Mouse (Mus musculus) heart, embryonic 13.5 days (tissue): ENCODE results near the gene Paqr9. TPM values are rescaled to one million over a fixed set of nuclear protein-coding genes. Genes with fewer than 3 reads are reported as not detected.

Source experiments
- ATAC-seq: fragments of 200-750 bp; cut with Nextera tagmentation; 2 replicates; pipeline ENCODE4 v1.8.0; 2017; ENCODE audit warnings: moderate TSS enrichment; ENCODE audit not compliant: insufficient number of reproducible peaks, low FRiP score, low TSS enrichment; ENCODE audit errors: extremely low read depth
- H3K27ac ChIP-seq: fragments of 300-500 bp; sonication (generic); replicated peaks from 2 replicates; pipeline ENCODE4 v1.5.1; 2015; ENCODE audit warnings: moderate library complexity, mild to moderate bottlenecking, inconsistent platforms
- H3K27me3 ChIP-seq: fragments of 300-500 bp; sonication (generic); replicated peaks from 2 replicates; pipeline ENCODE4 v1.6.1; 2015; ENCODE audit warnings: mild to moderate bottlenecking, inconsistent platforms
- H3K36me3 ChIP-seq: fragments of 300-500 bp; sonication (generic); 2 replicates; pipeline ENCODE4 v1.6.1; 2015; ENCODE audit warnings: mild to moderate bottlenecking, inconsistent platforms
- H3K4me1 ChIP-seq: fragments of 300-500 bp; sonication (generic); 2 replicates; pipeline ENCODE4 v1.6.1; 2015; ENCODE audit warnings: inconsistent platforms
- H3K4me2 ChIP-seq: fragments of 300-500 bp; sonication (generic); 2 replicates; pipeline ENCODE4 v1.6.1; 2015; ENCODE audit warnings: inconsistent platforms, mild to moderate bottlenecking, moderate library complexity
- H3K4me3 ChIP-seq: fragments of 300-500 bp; sonication (generic); 2 replicates; pipeline ENCODE4 v1.5.1; 2015; ENCODE audit warnings: moderate library complexity, mild to moderate bottlenecking, inconsistent platforms
- H3K9ac ChIP-seq: fragments of 300-500 bp; sonication (generic); 2 replicates; pipeline ENCODE4 v1.6.1; 2015; ENCODE audit warnings: inconsistent platforms, mild to moderate bottlenecking, moderate library complexity
- H3K9me3 ChIP-seq: fragments of 300-500 bp; sonication (generic); 2 replicates; pipeline ENCODE4 v1.6.1; 2016; ENCODE audit warnings: inconsistent platforms
- WGBS: fragments of 180-500 bp; shearing (Covaris S2); methylation state at CpG from one replicate; pipeline ENCODE4 v1.1.7; 2015; ENCODE audit warnings: mixed read lengths; 5-methylcytosine and 5-hydroxymethylcytosine counted together
- polyA plus RNA-seq: library from polyadenylated mRNA; unstranded; fragments of >200 nt; fragmentation: Nextera tagmentation; extraction: Ambion mirVana; gene quantifications from 2 replicates; pipeline ENCODE4 v1.2.1, GENCODE M21; 2015

Gene Paqr9
- polyA plus RNA-seq, 1 experiment from 2014 or later: 0.39 TPM

DNA sequence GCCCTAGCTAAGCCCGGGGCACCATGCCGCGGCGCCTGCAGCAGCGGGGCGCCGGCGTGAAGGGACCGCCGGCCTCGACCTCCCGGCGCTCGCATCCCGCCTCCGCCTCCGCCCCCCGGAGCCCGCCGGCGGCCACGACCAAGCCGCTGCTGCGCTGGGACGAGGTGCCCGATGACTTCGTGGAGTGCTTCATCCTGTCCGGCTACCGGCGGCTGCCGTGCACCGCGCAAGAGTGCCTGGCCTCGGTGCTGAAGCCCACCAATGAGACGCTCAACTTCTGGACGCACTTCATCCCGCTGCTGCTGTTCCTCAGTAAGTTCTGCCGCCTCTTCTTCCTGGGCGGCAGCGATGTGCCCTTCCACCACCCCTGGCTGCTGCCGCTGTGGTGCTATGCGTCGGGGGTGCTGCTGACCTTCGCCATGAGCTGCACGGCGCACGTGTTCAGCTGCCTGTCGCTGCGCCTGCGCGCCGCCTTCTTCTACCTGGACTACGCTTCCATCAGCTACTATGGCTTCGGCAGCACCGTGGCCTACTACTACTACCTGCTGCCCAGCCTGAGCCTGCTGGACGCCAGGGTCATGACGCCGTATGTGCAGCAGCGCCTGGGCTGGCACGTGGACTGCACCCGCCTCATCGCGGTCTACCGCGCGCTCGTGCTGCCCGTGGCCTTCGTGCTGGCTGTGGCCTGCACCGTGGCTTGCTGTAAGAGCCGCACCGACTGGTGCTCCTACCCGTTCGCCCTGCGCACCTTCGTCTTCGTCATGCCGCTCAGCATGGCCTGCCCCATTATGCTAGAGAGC lies 679 bp downstream of the Paqr9 start:
- WGBS: 14% methylated on average over 76 of the region's 78 CpGs
- peak overlapping the region; percentile 70 for H3K4me3 ChIP-seq
- H3K9me3 ChIP-seq: no peaks in the 10 kb centered on the region
- no peak; the same call in 1 of the 2 replicates for ATAC-seq
- peaks cover 92% of the 10 kb centered on the region for H3K27me3 ChIP-seq
- H3K27ac ChIP-seq: no peak overlapping the region
- no peaks in the 10 kb centered on the region for H3K36me3 ChIP-seq
- H3K4me2 ChIP-seq: peak overlapping the region; percentile 97
- H3K4me1 ChIP-seq: peaks cover 30% of the 10 kb centered on the region
- H3K9ac ChIP-seq: peak overlapping the region; percentile 80

DNA sequence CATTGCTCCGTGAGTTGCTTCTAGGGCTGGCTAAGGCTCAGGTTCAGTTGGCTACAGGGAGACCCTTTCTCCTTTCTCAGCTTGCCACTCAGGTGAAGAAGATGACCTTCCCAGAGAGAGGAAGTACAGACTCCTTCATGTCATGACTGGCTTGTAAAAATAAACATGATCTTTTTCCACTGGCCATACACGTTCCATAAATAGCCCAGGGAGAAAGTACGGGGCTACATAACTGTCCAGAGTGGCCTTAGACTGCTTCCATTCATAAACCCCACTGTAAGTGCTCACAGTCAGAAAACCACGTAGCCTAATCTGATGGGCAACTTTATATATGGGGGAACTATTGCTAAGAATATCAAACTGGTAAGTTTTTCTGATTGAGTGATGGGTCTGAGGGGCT lies 4.6 kb downstream of the Paqr9 start:
- WGBS: 31% methylated on average over 4 of the region's 4 CpGs
- no peak overlapping the region for H3K27ac ChIP-seq
- H3K36me3 ChIP-seq: no peaks in the 10 kb centered on the region
- H3K4me1 ChIP-seq: peaks cover 26% of the 10 kb centered on the region
- no peak; the same call in 1 of the 2 replicates for ATAC-seq
- peaks cover 58% of the 10 kb centered on the region for H3K27me3 ChIP-seq
- no peak overlapping the region for H3K4me3 ChIP-seq
- H3K4me2 ChIP-seq: peak overlapping the region; percentile 16
- no peaks in the 10 kb centered on the region for H3K9me3 ChIP-seq
- no peak overlapping the region for H3K9ac ChIP-seq

DNA sequence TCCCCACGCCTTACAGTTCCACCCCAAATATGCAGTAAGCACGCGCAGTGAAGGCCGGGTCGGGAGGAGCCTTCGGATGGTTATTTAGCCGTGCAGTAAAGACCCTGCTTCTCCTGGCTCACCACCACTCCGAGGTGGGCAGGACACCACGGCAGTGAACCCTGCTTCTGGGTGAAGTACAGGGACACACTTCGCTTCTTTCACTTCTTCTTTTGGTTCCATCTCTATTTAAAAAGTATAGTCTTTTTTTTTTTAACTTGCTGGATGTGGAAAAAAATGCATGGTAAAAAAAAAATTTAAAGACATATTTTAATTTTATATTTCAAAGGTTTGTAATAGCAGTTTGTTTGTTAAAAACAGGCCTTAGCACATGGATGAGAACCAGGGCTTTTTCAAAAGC lies 6.9 kb downstream of the Paqr9 start:
- H3K9me3 ChIP-seq: no peaks in the 10 kb centered on the region
- H3K4me1 ChIP-seq: peaks cover 15% of the 10 kb centered on the region
- 83% methylated on average over 10 of the region's 10 CpGs for WGBS
- no peak overlapping the region for H3K4me3 ChIP-seq
- H3K27ac ChIP-seq: no peak overlapping the region
- peaks cover 34% of the 10 kb centered on the region for H3K27me3 ChIP-seq
- H3K9ac ChIP-seq: no peak overlapping the region
- H3K36me3 ChIP-seq: no peaks in the 10 kb centered on the region
- no peak overlapping the region for H3K4me2 ChIP-seq
- ATAC-seq: no peak

DNA sequence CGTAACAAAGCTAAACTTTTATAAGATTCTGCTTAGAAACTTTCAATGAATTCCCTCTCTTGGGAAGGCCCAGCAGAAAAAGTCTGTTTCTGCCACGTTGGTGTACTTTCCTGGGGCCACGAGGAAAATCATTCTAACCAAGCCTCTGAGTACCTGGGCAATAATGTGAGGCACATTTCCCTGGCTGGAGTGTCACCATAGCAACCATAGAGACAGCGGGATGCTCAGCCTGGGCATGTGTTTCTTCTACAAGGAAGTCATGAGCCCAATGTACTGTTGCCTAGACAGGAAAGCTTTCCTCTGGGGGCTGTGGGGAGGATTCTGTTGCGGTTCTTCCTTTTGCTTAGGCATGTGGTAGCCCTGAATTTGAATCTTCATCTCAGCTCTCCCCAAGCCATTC lies 7.5 kb downstream of the Paqr9 start:
- ATAC-seq: no peak
- peaks cover 29% of the 10 kb centered on the region for H3K27me3 ChIP-seq
- H3K4me3 ChIP-seq: no peak overlapping the region
- H3K27ac ChIP-seq: no peak overlapping the region
- H3K4me2 ChIP-seq: no peak overlapping the region
- no peaks in the 10 kb centered on the region for H3K36me3 ChIP-seq
- no peaks in the 10 kb centered on the region for H3K9me3 ChIP-seq
- no peak overlapping the region for H3K9ac ChIP-seq
- 67% methylated on average over 5 of the region's 5 CpGs for WGBS
- peaks cover 13% of the 10 kb centered on the region for H3K4me1 ChIP-seq

DNA sequence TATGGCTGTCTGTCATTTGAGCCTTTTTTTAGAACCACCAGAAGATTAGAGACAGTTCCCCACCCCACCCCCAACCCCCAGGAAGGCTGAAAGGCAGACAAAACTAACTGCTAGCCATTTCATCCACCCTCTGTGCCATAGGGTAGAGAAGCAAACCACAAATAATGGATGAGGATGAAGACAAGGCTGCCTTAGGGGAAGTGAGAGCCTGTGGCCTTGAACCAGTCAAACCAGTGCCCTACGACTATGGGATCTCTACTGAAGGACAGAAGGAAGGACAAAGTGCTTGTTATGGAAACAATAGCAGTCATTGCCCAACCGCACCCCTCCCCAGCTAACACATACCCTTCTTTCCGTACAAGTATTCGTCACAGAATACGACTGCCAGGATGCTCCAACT lies 9.8 kb downstream of the Paqr9 start:
- H3K4me2 ChIP-seq: no peak overlapping the region
- no peak overlapping the region for H3K4me3 ChIP-seq
- no peak overlapping the region for H3K27ac ChIP-seq
- H3K36me3 ChIP-seq: no peaks in the 10 kb centered on the region
- no peak overlapping the region for H3K9ac ChIP-seq
- no peak for ATAC-seq
- WGBS: 82% methylated on average over 5 of the region's 5 CpGs
- H3K9me3 ChIP-seq: no peaks in the 10 kb centered on the region
- peaks cover 3% of the 10 kb centered on the region for H3K4me1 ChIP-seq
- peaks cover 7% of the 10 kb centered on the region for H3K27me3 ChIP-seq

DNA sequence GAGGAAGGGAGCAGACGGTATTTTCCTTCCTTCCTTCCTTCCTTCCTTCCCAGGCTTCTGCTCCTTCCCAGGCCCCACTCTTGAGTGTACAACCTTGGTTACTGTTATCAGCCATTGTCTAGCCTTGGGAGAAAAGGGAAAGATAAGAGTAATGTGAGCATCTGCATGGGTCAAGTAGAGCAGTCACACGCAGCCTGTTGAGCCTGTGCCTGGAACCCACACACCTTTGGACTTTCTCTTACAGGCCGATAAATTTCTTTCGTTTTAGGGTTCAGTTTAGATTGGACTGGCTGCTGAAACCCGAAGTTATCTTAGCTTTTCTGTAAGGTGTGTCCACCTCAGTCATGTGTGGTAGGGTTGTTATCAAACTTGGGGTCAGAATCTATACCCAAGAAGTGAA lies 10.5 kb downstream of the Paqr9 start:
- no peaks in the 10 kb centered on the region for H3K36me3 ChIP-seq
- no peak overlapping the region for H3K27ac ChIP-seq
- H3K9ac ChIP-seq: no peak overlapping the region
- no peak overlapping the region for H3K4me3 ChIP-seq
- no peak for ATAC-seq
- H3K9me3 ChIP-seq: no peaks in the 10 kb centered on the region
- peaks cover 5% of the 10 kb centered on the region for H3K27me3 ChIP-seq
- WGBS: 80% methylated on average over 5 of the region's 5 CpGs
- no peaks in the 10 kb centered on the region for H3K4me1 ChIP-seq
- no peak overlapping the region for H3K4me2 ChIP-seq

DNA sequence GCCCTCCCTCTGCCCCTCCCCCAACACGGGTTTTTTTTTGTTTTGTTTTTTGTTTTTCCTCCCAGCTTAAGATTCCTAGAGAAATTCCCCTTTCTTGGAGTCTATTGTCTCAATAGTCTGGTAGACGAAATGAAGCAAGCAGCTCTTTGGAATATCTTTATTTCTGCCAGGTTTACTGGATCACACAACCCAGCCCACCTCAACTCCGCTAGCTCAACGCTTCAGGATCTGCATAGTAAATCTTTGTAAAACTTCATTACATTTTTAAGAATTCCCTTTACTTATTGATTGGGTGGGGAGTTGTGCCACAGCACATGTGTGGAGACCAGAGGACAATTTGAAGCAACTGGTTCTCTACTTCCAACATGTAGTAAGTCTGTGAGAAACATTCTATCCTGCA lies 11.1 kb downstream of the Paqr9 start:
- no peaks in the 10 kb centered on the region for H3K9me3 ChIP-seq
- no peak overlapping the region for H3K4me2 ChIP-seq
- peaks cover 5% of the 10 kb centered on the region for H3K27me3 ChIP-seq
- no peak overlapping the region for H3K9ac ChIP-seq
- H3K27ac ChIP-seq: no peak overlapping the region
- WGBS: 78% methylated on average over 4 of the region's 4 CpGs
- ATAC-seq: no peak
- no peaks in the 10 kb centered on the region for H3K36me3 ChIP-seq
- no peak overlapping the region for H3K4me3 ChIP-seq
- no peaks in the 10 kb centered on the region for H3K4me1 ChIP-seq

DNA sequence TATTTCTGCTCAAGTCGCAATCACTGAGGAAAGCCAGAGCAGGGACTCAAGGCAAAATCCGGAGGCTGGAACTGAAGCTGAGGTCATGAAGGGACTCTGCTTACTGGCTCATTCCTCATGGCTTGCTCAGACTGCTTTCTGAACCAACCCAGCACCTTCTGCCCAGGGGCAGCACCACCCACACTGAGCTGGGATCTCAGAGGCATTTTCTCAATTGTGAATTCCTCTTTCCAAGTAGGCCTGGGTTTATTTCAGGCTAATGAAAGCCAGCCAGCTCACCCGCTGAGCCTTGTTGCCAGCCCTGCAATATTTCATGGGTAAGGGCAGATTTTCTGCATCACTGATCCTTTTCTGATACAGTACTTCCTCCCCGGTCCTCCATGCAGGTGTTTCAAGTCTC lies 12.0 kb downstream of the Paqr9 start:
- H3K27me3 ChIP-seq: no peaks in the 10 kb centered on the region; the same call in 1 of the 2 replicates
- no peak overlapping the region for H3K4me2 ChIP-seq
- no peak for ATAC-seq
- H3K4me1 ChIP-seq: no peaks in the 10 kb centered on the region
- 73% methylated on average over 4 of the region's 4 CpGs for WGBS
- no peak overlapping the region for H3K27ac ChIP-seq
- H3K9ac ChIP-seq: no peak overlapping the region
- no peaks in the 10 kb centered on the region for H3K36me3 ChIP-seq
- no peaks in the 10 kb centered on the region for H3K9me3 ChIP-seq
- no peak overlapping the region for H3K4me3 ChIP-seq

DNA sequence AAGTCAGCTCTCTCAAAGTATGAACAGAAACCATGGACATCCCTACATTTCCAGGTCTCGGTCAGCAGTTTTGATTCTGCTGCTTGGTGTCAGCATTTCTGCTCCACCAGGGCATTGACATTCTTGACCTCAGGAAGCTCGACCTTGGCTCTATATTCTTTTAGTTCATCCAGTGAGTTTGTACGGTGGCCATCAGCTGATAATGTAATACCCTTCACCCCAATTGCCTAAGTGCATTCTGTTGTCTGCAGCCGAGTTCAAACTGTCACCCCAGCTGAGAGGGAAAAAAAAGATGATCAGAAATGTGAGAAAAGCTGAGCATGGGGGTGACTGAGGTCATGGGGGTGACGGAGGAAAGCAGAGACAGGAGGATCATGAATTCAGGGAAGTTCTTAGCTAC lies 13.1 kb downstream of the Paqr9 start:
- WGBS: 56% methylated on average over 5 of the region's 5 CpGs
- H3K4me3 ChIP-seq: no peak overlapping the region
- no peaks in the 10 kb centered on the region for H3K36me3 ChIP-seq
- no peak overlapping the region for H3K4me2 ChIP-seq
- no peak for ATAC-seq
- H3K9me3 ChIP-seq: no peaks in the 10 kb centered on the region
- no peaks in the 10 kb centered on the region; the same call in 1 of the 2 replicates for H3K27me3 ChIP-seq
- H3K9ac ChIP-seq: no peak overlapping the region
- no peak overlapping the region for H3K27ac ChIP-seq
- no peaks in the 10 kb centered on the region for H3K4me1 ChIP-seq

DNA sequence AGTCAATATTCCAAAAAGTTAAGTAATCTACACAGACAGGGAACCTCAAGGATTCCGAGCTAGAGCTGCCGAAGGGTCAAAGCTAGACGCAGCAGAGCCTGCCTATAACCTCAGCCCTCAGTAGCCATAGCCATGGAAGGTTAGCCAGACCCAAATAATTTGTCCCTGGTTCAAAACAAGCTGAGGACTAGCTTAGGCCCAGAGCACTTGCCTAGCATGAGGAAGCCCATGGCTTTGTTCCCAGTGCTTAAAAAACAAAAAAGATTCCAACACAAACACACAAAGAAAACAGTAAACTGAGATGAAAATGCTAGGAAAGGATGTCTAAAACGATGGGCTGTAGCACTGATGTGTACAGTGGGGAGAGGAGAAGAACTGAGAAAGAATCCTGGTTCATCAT lies 14.7 kb downstream of the Paqr9 start:
- Histone ChIP-seq H3K9me3 (no peaks in the 10 kb centered on the region), H3K27me3 (peaks cover 3% of the 10 kb centered on the region), H3K9ac (no peak overlapping the region), H3K36me3 (no peaks in the 10 kb centered on the region), H3K27ac (no peak overlapping the region), H3K4me1 (no peaks in the 10 kb centered on the region), H3K4me2 (no peak overlapping the region), H3K4me3 (no peak overlapping the region)
- no peak for ATAC-seq
- 66% methylated on average over 4 of the region's 4 CpGs for WGBS

DNA sequence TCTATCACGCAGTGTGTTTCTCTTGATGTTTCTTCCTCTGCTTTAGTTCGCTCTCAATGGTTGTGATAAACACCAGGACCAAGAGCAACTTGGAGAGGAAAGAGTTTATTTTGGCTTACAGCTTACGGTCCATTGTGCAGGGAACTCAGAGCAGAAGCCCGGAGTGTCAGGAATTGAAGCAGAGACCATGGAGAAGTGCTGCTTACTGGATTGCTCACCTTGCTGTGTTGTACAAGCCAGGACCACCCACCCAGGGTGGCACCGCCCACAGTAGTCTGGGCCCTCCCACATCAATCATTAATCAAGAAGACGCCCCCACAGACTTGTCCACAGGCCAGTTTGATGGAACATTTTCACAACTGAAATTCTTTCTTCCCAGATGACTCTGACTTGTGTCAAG lies 18.0 kb downstream of the Paqr9 start:
- 72% methylated on average over 6 of the region's 6 CpGs for WGBS
- ATAC-seq: no peak

DNA sequence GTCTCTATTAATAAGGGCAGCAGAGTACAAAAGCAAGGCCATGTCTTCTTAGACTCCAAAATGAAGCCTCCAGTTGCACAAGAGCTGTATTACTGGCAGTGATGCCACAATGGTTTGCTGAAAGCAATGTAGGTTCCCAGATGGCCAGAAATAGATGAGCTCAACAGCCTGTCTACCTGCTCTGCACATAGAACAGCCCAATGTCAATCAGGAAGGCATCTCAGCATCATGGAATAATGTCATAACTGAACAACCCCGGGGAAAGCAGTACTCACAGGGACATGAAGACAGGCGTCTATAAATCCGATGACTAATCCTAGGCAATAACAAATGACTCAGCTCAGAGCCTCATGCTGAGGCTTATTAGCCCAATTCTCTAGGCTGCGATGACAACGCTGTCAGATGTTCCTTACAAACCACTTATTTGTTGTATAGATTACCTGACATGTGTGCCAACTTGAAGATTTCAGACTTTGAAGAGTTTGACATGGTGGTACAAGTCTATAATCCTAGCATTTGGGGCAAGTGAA lies 19.0 kb downstream of the Paqr9 start:
- H3K4me1 ChIP-seq: peaks cover 12% of the 10 kb centered on the region; the same call in 1 of the 2 replicates
- H3K4me2 ChIP-seq: no peak overlapping the region
- ATAC-seq: no peak
- no peak overlapping the region for H3K9ac ChIP-seq
- 83% methylated on average over 5 of the region's 5 CpGs for WGBS
- H3K27me3 ChIP-seq: peaks cover 12% of the 10 kb centered on the region
- H3K36me3 ChIP-seq: no peaks in the 10 kb centered on the region
- no peak overlapping the region for H3K27ac ChIP-seq
- H3K4me3 ChIP-seq: no peak overlapping the region
- no peaks in the 10 kb centered on the region for H3K9me3 ChIP-seq

More for the DNA sequence above, 18.0 kb downstream of the Paqr9 start:
- H3K9ac ChIP-seq: no peak overlapping the region
- H3K4me2 ChIP-seq: no peak overlapping the region
- H3K9me3 ChIP-seq: no peaks in the 10 kb centered on the region
- no peak overlapping the region for H3K27ac ChIP-seq
- H3K36me3 ChIP-seq: no peaks in the 10 kb centered on the region
- H3K4me1 ChIP-seq: peaks cover 12% of the 10 kb centered on the region; the same call in 1 of the 2 replicates
- H3K4me3 ChIP-seq: no peak overlapping the region
- peaks cover 12% of the 10 kb centered on the region for H3K27me3 ChIP-seq
